Mouse (Mus musculus) myocyte (in vitro differentiated cells): ENCODE measurements around the gene Arhgef3.

Experiments
- CEBPB ChIP-seq: IDR thresholded peaks from 2 replicates; pipeline ENCODE4 v1.6.1; 2011; ENCODE audit warnings: mild to moderate bottlenecking, moderate library complexity; ENCODE audit not compliant: poor library complexity, insufficient read depth, severe bottlenecking
- MAX ChIP-seq: IDR thresholded peaks from one replicate; pipeline ENCODE4 v1.6.1; 2011; ENCODE audit warnings: low read depth, mild to moderate bottlenecking, control low read depth
- MYOD1 ChIP-seq, 3 experiments: IDR thresholded peaks; one replicate each; pipeline ENCODE4 v1.6.1; 2011; ENCODE audit warnings: control low read depth in 2 of 3, low read depth in 2 of 3, mild to moderate bottlenecking in 2 of 3, moderate library complexity in 1 of 3; ENCODE audit not compliant: insufficient read length in 2 of 3, control insufficient read depth in 1 of 3
- MYOG ChIP-seq, 3 experiments: IDR thresholded peaks; one replicate each; pipeline ENCODE4 v1.6.1; 2011; ENCODE audit warnings: control low read depth in 2 of 3, low read depth in 2 of 3, mild to moderate bottlenecking in 2 of 3; ENCODE audit not compliant: insufficient read length in 2 of 3, control insufficient read depth in 1 of 3, insufficient read depth in 1 of 3
- POLR2A ChIP-seq: IDR thresholded peaks from one replicate; pipeline ENCODE4 v1.6.1; 2011; ENCODE audit warnings: low read depth, mild to moderate bottlenecking, control low read depth, moderate library complexity; ENCODE audit not compliant: insufficient read length
- POLR2AphosphoS2 ChIP-seq: IDR thresholded peaks from one replicate; pipeline ENCODE4 v1.6.1; 2011; ENCODE audit warnings: low read depth, control low read depth; ENCODE audit not compliant: insufficient read length
- TCF12 ChIP-seq: IDR thresholded peaks from one replicate; pipeline ENCODE4 v1.6.1; 2011; ENCODE audit warnings: mild to moderate bottlenecking, control low read depth; ENCODE audit not compliant: poor library complexity, insufficient read depth, severe bottlenecking
- USF1 ChIP-seq: IDR thresholded peaks from one replicate; pipeline ENCODE4 v1.6.1; 2011; ENCODE audit warnings: low read depth, mild to moderate bottlenecking, control low read depth, moderate library complexity

- TF ChIP-seq MYOG (IDR thresholded peaks at IDR 0.05; ENCODE audit: control insufficient read depth in 1 of 3, insufficient read depth in 1 of 3, insufficient read length in 2 of 3, low read depth in 2 of 3) (no peak), USF1 (no peak), POLR2A (no peak), MYOD1 (IDR thresholded peaks at IDR 0.05; ENCODE audit: control insufficient read depth in 1 of 3, insufficient read length in 2 of 3, low read depth in 2 of 3) (no peak), POLR2AphosphoS2 (no peak), TCF12 (no peak), MAX (no peak), CEBPB (no peak)
These were observed 135.6 kb downstream of the Arhgef3 start for GRCm38 (mm10) chr14:27250281-27250789.
